Mouse (Mus musculus): ENCODE results near the gene Dgcr2.

DNA sequence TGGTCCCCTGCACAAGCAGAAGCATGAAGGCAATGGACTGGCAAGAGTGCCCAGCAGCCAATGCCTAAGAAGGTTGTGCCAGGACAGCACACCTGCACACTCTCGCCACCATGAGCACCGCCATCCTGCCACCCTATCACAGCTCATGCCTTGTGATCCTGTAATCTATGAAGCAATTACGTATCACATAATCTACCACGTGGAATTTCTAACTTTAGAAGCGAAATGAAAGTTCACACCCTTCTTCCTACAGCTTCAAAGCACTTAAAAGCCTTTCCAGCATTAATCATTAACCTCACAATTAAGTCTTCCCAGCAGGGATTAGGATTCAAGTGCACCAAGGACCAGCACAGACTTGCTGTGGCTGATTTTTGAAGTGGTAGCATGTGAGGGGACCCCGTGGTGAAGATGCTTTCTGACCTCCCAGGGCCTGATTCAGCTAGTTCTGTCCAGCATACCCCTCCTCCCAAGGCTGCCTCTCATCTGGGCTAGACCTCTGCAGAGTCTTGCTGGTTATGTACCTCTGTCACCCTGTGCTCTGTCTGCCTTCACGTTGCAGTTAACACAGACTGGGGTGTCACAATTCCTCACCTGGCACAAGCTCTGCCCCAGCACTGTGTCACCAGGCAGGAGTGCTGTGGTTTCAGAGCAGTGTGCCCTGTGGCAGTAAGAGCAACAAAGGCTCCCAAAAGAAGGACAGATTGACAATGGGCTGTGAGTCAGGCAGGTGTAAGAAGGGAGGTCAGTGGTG lies 46.9 kb upstream of the Dgcr2 start:
- TF ChIP-seq CTCF (IDR thresholded peaks at IDR 0.05; ENCODE audit: low read depth) (no peak), EP300 (IDR thresholded peaks at IDR 0.05; ENCODE audit: low read depth) (no peak)

All from heart, postnatal 0 days (tissue).